Mouse (Mus musculus) thymus, adult 2 months (tissue): ENCODE measurements around the gene Grm6.

ENCODE experiments used
- CTCF ChIP-seq: fragments of 200-500 bp; IDR thresholded peaks from 2 replicates; pipeline ENCODE4 v1.5.1; 2012; ENCODE audit warnings: mild to moderate bottlenecking, control low read depth, low read length, moderate library complexity, borderline replicate concordance; ENCODE audit not compliant: control insufficient read depth, poor library complexity, insufficient read depth; ENCODE audit errors: extremely low read depth
- POLR2A ChIP-seq: fragments of 200-500 bp; IDR thresholded peaks from 2 replicates; pipeline ENCODE4 v1.6.1; 2012; ENCODE audit warnings: mild to moderate bottlenecking, low read length, control low read depth, moderate library complexity; ENCODE audit not compliant: control insufficient read depth, poor library complexity, insufficient read depth; ENCODE audit errors: extremely low read depth

DNA sequence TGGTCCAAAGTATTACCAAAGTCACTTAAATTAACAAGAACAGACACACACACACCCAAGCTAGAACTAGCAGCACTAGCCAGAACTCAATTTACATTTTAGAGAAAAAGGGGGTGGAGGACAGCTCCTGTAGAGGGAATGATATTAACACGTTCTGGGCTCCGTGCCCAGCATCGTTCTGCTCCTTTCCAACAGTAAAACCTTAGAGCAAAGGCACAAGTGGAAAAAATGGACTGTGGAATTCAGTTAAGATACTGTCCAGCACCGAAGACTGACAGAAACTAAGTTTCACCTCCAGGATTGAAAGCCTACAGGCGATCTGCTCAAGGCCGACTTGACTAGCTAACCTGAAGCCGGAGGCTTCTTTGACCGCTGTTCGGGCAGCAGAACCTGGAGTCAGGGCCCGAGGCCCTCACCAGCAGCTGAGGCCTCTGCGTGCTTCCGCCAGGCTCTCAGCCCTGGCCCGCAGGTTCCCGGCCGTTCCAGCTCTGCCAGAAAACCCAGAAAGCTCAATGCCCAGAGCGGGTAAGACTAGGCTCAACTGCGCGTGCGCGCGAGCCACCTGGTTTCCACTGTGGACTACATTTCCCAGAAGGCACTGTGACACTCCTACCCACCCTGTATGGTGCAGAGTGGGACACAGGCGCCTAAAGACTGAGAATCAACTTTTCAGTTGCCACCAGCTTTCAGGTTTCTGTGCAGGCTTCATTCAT is 9.3 kb upstream of the Grm6 start, which contains the start of gene Zfp879:
- TF ChIP-seq POLR2A, result 0 out of 2 replicates have a peak, but pooled peaks have one; percentile 36
- TF ChIP-seq CTCF, result 0 out of 2 replicates have a peak, but pooled peaks have one; percentile 34
